Mouse (Mus musculus) megakaryocyte, embryonic 14.5 days (primary cell): ENCODE data around the gene Hspb2.

ENCODE experiments used
- FLI1 ChIP-seq: IDR thresholded peaks from 2 replicates; pipeline ENCODE4 v1.6.1; 2012; ENCODE audit warnings: low read length, inconsistent platforms, mixed read lengths
- GATA1 ChIP-seq: IDR thresholded peaks from 3 replicates; pipeline ENCODE4 v1.6.1; 2012; ENCODE audit warnings: mixed read lengths, low read length, inconsistent platforms, borderline replicate concordance

GRCm38 (mm10) chr9:50753947-50754346, 1.8 kb upstream of the Hspb2 start:
- no peak for TF ChIP-seq GATA1
- no peak for TF ChIP-seq FLI1
